Mouse (Mus musculus) T-cell, adult 2 months (primary cell): ENCODE measurements at regions not wholly inside any gene's neighbourhood (a gene's known extent, or its start where the extent isn't known, plus 50 kb on each side); places are given as distances from the start of the nearest gene placed in this dataset.
"Not testable (repeated sequence)": the region's sequence is repeated elsewhere in the genome, so short reads cannot be mapped to it uniquely, and the experiment has no call there.

ENCODE experiments used
- DNase-seq: peaks from one replicate; pipeline ENCODE4 v3.0.0; 2022; ENCODE audit warnings: low spot score

DNA sequence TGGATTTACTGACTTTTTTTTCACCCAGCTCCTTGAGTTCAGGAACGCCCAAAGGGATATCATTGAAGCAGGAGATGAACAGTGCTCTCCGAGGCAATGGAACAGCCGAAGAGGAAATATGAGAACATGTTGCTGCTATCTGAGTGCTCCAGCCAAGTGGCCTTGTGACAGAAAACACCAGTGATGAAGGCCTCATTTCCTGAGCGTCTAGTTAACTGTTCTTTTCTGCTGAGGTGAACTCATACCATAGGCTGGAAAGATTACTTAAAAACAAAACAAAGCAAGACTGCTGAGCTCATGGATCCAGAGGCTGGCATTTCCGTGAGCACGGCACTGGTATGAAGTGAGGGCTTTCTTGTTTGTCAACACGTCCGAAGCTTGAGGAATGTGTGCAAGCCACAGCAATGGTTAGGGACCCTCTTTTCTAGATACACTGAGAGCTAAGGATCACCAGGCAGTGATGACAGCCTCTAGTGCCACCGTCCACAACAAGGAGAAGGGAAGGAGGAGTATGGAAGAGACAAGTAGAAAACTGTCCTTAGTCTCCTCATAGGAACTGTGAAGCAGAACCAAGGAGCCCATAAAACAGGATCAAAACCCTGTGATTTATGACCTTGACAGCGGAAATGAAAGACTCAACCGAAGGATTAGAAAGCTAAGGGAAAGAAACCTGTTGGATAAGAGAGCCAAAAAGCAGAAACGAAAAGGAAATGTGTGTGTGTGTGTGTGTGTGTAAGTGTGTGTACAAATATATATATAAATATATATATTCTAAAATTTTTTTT, 200.4 kb downstream of the Fam43a start:
- no peak for DNase-seq

DNA sequence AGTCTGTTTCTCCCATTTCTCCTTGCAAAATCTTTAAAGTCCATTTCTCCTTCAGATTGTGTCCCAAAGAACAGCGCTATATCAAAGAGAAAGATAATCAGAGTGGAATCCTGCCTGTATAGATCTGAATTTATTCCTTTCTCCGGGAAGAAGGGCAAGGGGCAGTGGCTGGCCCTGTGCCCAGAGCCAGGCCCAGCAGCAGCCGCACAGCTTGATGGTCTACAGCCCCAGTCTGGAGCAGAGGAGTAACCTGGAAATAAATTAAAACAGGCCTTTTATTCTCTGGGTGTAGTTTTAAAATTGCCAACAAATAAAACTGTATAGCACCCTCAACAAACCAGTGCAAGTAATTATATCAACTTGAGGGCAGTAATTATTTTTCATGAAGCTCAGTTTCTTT, 204.5 kb downstream of the Fam43a start:
- no peak for DNase-seq

DNA sequence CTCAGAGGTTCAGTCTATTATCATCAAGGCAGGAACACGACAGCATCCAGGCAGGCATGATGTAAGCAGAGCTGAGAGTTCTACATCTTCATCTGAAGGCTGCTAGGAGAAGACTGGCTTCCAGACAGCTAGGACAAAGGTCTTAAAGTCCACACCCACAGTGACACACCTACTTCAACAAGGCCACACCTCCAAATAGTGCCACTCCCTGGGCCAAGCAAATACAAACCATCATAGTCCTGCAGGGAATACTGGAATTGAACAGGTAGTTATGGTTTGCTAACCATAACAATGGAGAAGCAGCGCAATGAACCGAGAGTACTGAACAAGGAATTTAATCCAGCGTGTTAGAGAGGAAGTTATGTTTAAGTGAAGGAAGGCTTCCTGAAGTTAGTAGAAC, 206.7 kb downstream of the Fam43a start:
- not testable (repeated sequence) for DNase-seq

DNA sequence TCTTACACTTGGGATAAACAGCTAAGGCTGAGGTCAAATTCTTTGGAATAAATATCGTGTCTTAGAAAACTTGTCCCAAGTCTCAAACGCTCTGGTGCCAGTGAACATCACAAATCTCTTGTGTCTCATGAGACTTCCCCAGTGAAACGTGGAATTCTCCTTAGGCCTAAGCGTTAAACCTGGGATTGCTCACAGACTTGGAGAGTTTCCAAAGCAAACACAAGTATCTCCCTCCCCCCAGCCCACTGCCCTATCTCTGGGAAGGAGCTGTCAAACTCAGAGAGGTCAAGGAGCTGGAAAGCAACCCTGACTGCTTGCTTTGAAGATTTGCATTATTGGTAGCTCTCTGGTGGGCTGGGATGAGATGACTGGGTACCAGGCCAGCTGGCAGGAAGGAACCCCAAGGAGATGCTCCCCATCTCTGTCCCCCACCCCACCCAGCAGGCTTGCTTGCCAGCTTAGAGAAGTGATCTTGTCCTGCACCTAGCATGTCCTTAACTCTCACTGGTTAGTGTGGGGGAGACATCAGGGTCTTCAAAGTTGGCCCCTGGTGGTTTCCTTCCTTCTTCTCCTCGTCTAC, 219.1 kb downstream of the Fam43a start:
- DNase-seq = no peak

DNA sequence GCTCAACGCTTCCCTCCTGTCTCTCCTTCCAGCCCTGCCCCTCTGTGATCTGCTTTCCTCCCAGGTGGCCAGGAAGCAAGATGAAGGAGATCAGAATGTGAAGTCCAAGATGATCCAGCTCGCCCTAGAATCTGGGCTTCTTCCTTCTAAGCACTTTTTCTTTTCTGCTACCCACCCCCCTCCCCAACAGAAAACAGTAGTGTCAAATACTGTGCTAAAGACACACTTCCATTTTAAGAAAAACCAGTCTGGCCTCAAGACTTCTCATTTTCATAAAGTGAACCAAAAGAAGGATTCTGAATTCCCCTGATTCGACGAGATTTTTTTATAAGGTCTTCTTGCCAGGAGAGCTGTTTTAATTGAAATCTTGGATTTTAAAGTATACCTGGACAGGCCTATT, 219.8 kb downstream of the Fam43a start:
- no peak for DNase-seq

DNA sequence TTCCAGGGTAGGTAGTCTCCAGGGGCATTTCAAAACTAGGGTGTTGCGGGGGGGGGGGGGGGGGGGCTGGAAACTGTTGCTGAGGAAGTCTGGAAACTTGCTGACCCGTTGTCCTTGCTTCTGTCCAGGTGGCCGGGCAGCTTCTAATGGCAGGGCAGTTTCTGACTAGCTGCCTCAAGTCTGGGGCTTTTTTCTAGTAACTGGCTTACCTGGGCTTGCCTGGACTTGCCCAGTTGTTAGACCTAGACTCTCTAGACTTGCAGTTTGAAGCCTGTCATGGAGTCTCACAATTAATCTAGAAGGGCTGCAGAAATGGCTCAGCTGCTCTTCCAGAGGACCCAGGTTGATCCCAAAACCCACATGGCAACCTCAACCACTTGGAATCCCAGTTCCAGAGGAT, 220.7 kb downstream of the Fam43a start:
- DNase-seq = no peak

GRCm38 (mm10) chr16:30820761-30821160, 221.2 kb downstream of the Fam43a start:
- no peak for DNase-seq

GRCm38 (mm10) chr16:30821191-30821910, 221.8 kb downstream of the Fam43a start:
- no peak for DNase-seq

GRCm38 (mm10) chr16:30821911-30822578, 222.5 kb downstream of the Fam43a start:
- DNase-seq = no peak

DNA sequence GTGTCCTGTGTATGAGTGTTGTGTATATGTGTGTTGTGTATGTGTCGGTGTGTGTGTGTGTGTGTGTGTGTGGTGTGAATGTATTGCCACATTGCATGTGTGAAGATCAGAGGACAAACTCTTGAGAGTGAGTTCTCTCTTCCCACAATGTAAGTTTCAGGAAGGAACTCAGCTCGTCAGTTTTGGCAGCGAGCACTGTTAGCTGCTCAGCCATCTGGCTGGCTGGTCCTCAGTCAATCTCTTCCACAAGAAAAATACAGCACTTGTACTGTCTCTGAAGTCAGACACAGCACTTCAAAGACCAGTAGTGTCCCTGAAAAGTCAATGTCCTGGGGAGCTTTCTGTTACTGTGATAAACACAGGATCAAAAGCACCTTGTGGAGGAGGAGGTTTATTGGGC, 226.6 kb downstream of the Fam43a start:
- DNase-seq = no peak

- no peak for DNase-seq
These were observed 228.5 kb downstream of the Fam43a start for GRCm38 (mm10) chr16:30827901-30828608.

GRCm38 (mm10) chr16:30834561-30834960, 235.0 kb downstream of the Fam43a start:
- no peak for DNase-seq

- DNase-seq = no peak
These were observed 236.2 kb downstream of the Fam43a start for GRCm38 (mm10) chr16:30835678-30836077.

DNA sequence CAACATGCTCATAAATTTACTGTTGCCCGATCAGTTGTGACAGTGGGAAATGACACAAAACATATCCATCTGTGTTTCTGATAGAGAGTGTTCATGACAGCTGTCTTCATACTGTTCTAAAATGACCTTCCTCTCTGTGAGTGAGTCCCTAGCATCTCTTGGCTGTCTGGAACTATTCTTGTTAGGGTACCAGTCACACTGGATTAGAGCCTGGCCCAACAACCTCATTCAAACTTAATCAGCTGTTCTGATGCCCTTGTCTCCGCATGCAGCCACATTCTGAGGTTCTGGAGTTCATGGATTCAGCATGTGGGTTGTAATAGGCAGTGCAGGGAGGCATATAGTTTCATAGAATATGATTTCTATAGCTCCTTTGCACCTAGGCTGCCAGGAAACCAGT, 238.4 kb downstream of the Xxylt1 start:
- DNase-seq = no peak

DNA sequence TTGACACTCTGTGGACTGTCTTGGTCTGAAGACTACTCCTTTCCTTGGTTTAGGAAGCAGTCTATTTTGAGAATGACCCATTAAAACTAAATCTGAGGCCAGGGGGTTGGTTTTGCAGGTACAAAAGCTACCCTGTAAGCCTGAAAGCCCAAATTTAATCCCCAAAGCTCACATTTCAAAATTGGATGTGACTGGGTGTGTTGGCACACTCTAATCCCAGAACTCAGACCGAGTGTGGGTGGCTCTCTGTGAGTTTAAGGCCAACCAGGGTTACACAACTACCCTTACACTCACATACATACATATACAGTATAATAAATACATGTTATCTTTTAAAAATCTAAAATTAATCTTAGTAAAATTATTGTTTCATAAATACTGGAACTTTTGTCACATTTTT, 228.6 kb downstream of the Xxylt1 start:
- DNase-seq = no peak

- no peak for DNase-seq
These were observed 226.5 kb downstream of the Xxylt1 start for GRCm38 (mm10) chr16:30854716-30855115.

GRCm38 (mm10) chr16:30857656-30858055, 223.6 kb downstream of the Xxylt1 start:
- no peak for DNase-seq

DNA sequence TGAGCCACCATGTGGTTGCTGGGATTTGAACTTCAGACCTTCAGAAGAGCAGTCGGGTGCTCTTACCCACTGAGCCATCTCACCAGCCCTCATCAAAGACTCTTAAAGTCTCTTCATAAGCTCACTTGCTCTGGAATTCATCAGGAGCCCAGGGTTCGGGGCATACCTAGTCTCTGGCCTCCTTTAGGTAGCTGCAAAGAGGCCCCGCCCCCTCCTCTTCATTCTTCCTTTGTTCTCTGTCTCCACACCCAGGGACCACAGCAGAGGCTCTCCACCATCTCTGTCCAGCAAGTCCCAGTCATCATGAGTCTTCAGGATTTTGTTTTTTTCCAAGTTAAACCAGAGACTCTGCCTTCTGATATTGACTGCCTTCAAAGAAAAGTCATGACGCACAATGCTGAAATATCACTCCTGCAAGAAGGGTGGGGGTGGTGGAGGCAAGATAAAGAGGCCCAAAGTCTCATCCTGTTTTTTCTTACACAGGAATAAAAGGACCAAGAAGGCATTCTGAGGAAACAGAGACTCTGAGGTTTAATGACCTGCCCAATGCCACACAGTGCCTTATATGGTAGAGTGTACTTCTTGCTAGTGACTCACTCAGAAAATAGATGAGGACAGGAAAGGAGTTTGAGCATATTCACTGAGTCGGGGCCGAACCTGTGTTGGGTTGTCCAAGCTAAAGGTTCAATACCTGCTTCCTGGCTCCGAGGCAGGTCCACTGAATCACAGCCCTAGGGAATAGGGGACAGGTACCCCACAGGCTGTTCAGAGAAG, 211.9 kb downstream of the Xxylt1 start:
- DNase-seq = no peak

DNA sequence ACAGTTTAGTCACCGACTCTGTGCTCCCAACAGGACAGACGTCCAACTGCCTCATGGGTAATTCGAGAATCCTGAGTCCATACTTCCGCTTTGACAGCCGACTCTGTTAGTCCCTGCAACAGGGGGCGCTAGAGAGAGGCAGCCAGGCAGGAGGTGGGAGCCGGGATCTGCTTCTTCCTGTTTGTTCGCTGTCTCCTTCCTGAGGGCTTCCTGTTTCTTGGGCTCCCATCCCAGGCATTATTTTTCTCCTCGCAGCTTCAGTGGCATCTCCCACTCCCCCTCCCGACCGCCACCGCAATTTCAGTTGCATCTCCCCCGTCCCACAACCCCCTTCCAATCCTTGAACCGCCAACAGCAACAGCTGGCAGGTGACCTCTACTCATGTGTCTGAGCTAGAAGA, 211.1 kb downstream of the Xxylt1 start:
- DNase-seq = no peak

DNA sequence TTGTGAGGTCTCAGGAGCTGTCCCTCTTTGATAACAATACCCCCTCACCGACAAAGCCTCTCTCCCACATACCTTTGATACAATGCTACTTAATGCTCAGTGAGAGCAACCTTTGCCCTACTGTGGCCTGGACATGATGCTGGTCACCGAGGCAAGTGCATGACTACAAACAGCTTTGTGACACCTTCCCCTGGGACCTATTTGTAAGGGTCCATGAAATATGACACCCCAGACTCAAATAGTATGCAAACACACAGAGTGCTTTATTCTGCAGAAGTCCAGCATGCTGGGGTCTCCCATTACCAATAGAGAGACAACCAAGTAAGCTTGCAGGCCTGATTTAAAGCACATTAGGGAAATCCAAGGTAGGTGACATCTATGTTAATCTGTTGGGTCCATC, 210.6 kb downstream of the Xxylt1 start:
- no peak for DNase-seq

GRCm38 (mm10) chr16:30872147-30872546, 209.1 kb downstream of the Xxylt1 start:
- DNase-seq = no peak
